Mouse (Mus musculus) midbrain, embryonic 12.5 days (tissue): ENCODE results near the gene Ckmt1. TPM values are rescaled to one million over a fixed set of nuclear protein-coding genes. Genes with fewer than 3 reads are reported as not detected.

Experiments
- ATAC-seq: fragments of 200-750 bp; cut with Nextera tagmentation; 2 replicates; pipeline ENCODE4 v1.8.0; 2017; ENCODE audit warnings: low read depth, moderate TSS enrichment, moderate library complexity; ENCODE audit not compliant: low FRiP score
- H3K27ac ChIP-seq: fragments of 300-500 bp; sonication (generic); replicated peaks from 2 replicates; pipeline ENCODE4 v1.5.1; 2016; ENCODE audit warnings: mild to moderate bottlenecking
- H3K27me3 ChIP-seq: fragments of 300-500 bp; sonication (generic); 2 replicates; pipeline ENCODE4 v1.6.1; 2016; ENCODE audit warnings: mild to moderate bottlenecking
- H3K36me3 ChIP-seq: fragments of 300-500 bp; sonication (generic); 2 replicates; pipeline ENCODE4 v1.6.1; 2016
- H3K4me1 ChIP-seq: fragments of 300-500 bp; sonication (generic); 2 replicates; pipeline ENCODE4 v1.6.1; 2016
- H3K4me2 ChIP-seq: fragments of 300-500 bp; sonication (generic); replicated peaks from 2 replicates; pipeline ENCODE4 v1.6.1; 2016; ENCODE audit warnings: mild to moderate bottlenecking, moderate library complexity
- H3K4me3 ChIP-seq: fragments of 300-500 bp; sonication (generic); 2 replicates; pipeline ENCODE4 v1.5.1; 2016; ENCODE audit warnings: mild to moderate bottlenecking
- H3K9ac ChIP-seq: fragments of 300-500 bp; sonication (generic); replicated peaks from 2 replicates; pipeline ENCODE4 v1.6.1; 2016; ENCODE audit warnings: mild to moderate bottlenecking, moderate library complexity
- H3K9me3 ChIP-seq: fragments of 300-500 bp; sonication (generic); 2 replicates; pipeline ENCODE4 v1.6.1; 2016; ENCODE audit warnings: mild to moderate bottlenecking
- WGBS: fragments of 180-500 bp; shearing (Covaris S2); methylation state at CpG from one replicate; pipeline ENCODE4 v1.1.7; 2016; 5-methylcytosine and 5-hydroxymethylcytosine counted together
- polyA plus RNA-seq: library from polyadenylated mRNA; unstranded; fragments of >200 nt; fragmentation: Nextera tagmentation; extraction: Ambion mirVana; gene quantifications from 2 replicates; pipeline ENCODE4 v1.2.1, GENCODE M21; 2016

The Ckmt1 gene
- 6.4 and 7.2 TPM in 2 replicates for polyA plus RNA-seq

- Histone ChIP-seq H3K27me3 (peaks cover 28% of the 10 kb centered on the region), H3K9ac (peak within 1 kb of the TSS; percentile 61), H3K4me2 (peak within 1 kb of the TSS; percentile 60), H3K9me3 (no peaks in the 10 kb centered on the region), H3K4me1 (peaks cover 18% of the 10 kb centered on the region), H3K36me3 (no peaks in the 10 kb centered on the region), H3K4me3 (peak within 1 kb of the TSS; percentile 41), H3K27ac (no peak within 1 kb of the TSS)
- WGBS = 71% methylated on average over 5 of the region's 5 CpGs
- no peak for ATAC-seq
These were observed at the start of gene Ckmt1 for GRCm38 (mm10) chr2:121357494-121357893. Ckmt1 (plus strand) TSS chr2:121357714.

- ATAC-seq = no peak
- no peak overlapping the region for H3K4me3 ChIP-seq
- H3K4me2 ChIP-seq = no peak overlapping the region
- H3K27ac ChIP-seq = no peak overlapping the region
- no peaks in the 10 kb centered on the region for H3K27me3 ChIP-seq
- H3K9ac ChIP-seq = no peak overlapping the region
- peaks cover 49% of the 10 kb centered on the region for H3K36me3 ChIP-seq
- 40% methylated on average over 5 of the region's 5 CpGs for WGBS
- H3K4me1 ChIP-seq = no peaks in the 10 kb centered on the region
- H3K9me3 ChIP-seq = no peaks in the 10 kb centered on the region
These were observed 48.5 kb upstream of the Ckmt1 start for GRCm38 (mm10) chr2:121308997-121309416.

GRCm38 (mm10) chr2:121316278-121316677 is 41.2 kb upstream of the Ckmt1 start:
- H3K9me3 ChIP-seq = no peaks in the 10 kb centered on the region
- ATAC-seq = no peak
- WGBS = 82% methylated on average over 8 of the region's 8 CpGs

GRCm38 (mm10) chr2:121323041-121323440 is 34.5 kb upstream of the Ckmt1 start:
- H3K4me1 ChIP-seq = no peaks in the 10 kb centered on the region
- H3K36me3 ChIP-seq = peaks cover 21% of the 10 kb centered on the region
- 91% methylated on average over 10 of the region's 10 CpGs for WGBS
- no peak overlapping the region for H3K4me2 ChIP-seq
- H3K4me3 ChIP-seq = no peak overlapping the region
- ATAC-seq = no peak
- no peaks in the 10 kb centered on the region for H3K9me3 ChIP-seq
- no peak overlapping the region for H3K9ac ChIP-seq
- no peak overlapping the region for H3K27ac ChIP-seq
- no peaks in the 10 kb centered on the region for H3K27me3 ChIP-seq

More at GRCm38 (mm10) chr2:121316278-121316677, 41.2 kb upstream of the Ckmt1 start:
- no peak overlapping the region for H3K4me2 ChIP-seq
- peaks cover 15% of the 10 kb centered on the region for H3K36me3 ChIP-seq
- H3K4me1 ChIP-seq = no peaks in the 10 kb centered on the region
- no peaks in the 10 kb centered on the region for H3K27me3 ChIP-seq
- no peak overlapping the region for H3K9ac ChIP-seq
- no peak overlapping the region for H3K4me3 ChIP-seq
- no peak overlapping the region for H3K27ac ChIP-seq

DNA sequence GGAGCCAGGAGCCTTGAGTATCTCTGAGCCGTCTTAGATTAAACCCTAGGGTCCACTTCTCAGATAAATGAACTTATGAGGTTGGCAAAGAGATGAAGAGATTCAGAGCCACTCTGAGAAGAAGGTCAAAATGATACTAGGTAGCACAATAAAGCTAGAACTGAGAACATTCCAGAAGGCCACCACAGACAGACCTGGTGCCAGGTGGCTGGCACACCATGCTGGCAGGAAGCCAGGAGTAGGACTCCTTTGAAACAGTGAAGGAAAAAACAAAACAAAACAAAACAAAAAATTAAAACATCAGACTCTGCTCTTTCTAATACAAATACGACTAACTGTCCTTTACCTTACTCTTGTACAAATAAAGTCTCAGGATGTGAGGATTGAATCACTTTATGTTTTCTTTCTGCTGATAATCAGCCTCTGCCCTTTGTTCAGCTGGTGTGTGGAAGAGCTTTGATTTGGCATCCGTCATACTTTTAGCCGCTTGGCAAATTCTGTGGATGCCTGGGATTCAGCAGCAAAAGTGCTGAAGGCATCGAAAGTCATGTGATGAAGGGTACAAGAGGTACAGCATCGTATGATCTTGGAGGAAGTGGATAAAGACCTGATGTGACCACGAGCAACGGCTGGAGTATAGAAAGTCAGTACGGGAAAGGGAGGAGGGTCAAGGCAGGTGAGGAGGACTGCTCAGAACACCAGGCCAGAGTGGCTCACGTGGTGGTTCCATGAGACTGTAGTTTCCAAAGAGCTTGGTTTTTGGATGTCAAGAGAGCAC is 33.6 kb upstream of the Ckmt1 start:
- WGBS = 91% methylated on average over 10 of the region's 10 CpGs
- no peak overlapping the region for H3K9ac ChIP-seq
- no peak overlapping the region for H3K27ac ChIP-seq
- H3K9me3 ChIP-seq = no peaks in the 10 kb centered on the region
- H3K36me3 ChIP-seq = peaks cover 21% of the 10 kb centered on the region
- no peaks in the 10 kb centered on the region for H3K27me3 ChIP-seq
- no peak overlapping the region for H3K4me3 ChIP-seq
- no peak for ATAC-seq
- H3K4me1 ChIP-seq = no peaks in the 10 kb centered on the region
- no peak overlapping the region for H3K4me2 ChIP-seq

GRCm38 (mm10) chr2:121329492-121329891 is 28.0 kb upstream of the Ckmt1 start:
- Histone ChIP-seq H3K4me1 (no peaks in the 10 kb centered on the region), H3K27me3 (no peaks in the 10 kb centered on the region), H3K27ac (no peak overlapping the region), H3K9ac (no peak overlapping the region), H3K9me3 (no peaks in the 10 kb centered on the region), H3K4me3 (no peak overlapping the region), H3K4me2 (no peak overlapping the region), H3K36me3 (peaks cover 27% of the 10 kb centered on the region)
- no peak for ATAC-seq
- WGBS = 87% methylated on average over 2 of the region's 2 CpGs

- Histone ChIP-seq H3K27ac (no peak overlapping the region), H3K9me3 (no peaks in the 10 kb centered on the region), H3K36me3 (peaks cover 22% of the 10 kb centered on the region), H3K9ac (no peak overlapping the region), H3K27me3 (no peaks in the 10 kb centered on the region), H3K4me3 (no peak overlapping the region), H3K4me2 (no peak overlapping the region), H3K4me1 (no peaks in the 10 kb centered on the region)
- no peak for ATAC-seq
These were observed 18.5 kb upstream of the Ckmt1 start for GRCm38 (mm10) chr2:121339057-121339456.

- WGBS = 79% methylated on average over 8 of the region's 8 CpGs
- peaks cover 10% of the 10 kb centered on the region for H3K27me3 ChIP-seq
- H3K4me1 ChIP-seq = peaks cover 9% of the 10 kb centered on the region
- no peaks in the 10 kb centered on the region for H3K36me3 ChIP-seq
- no peaks in the 10 kb centered on the region for H3K9me3 ChIP-seq
- no peak for ATAC-seq
- no peak overlapping the region for H3K9ac ChIP-seq
- no peak overlapping the region for H3K4me2 ChIP-seq
- H3K27ac ChIP-seq = no peak overlapping the region
- H3K4me3 ChIP-seq = no peak overlapping the region
These were observed 4.4 kb upstream of the Ckmt1 start for GRCm38 (mm10) chr2:121353156-121353555.

DNA sequence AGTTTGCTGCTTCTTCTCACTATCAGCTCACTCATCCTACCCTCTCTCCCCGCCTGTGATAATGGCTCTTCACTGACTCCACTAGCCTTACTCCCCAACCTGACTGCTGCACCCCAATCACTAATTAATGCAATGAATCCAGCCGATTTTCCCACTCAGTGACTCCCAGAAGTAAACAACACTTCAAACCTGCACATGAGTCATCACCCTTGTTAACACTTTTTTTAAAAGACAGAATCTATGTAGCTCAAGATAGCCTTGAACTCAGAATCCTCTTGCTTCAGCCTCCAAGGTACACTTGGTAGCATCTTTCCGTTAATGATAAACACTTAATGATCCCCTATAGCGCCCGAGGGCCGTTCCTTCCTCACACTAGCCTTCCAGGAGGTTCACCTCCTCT is 3.1 kb upstream of the Ckmt1 start:
- H3K4me1 ChIP-seq = peaks cover 18% of the 10 kb centered on the region
- H3K27ac ChIP-seq = peak overlapping the region; percentile 81
- no peaks in the 10 kb centered on the region for H3K36me3 ChIP-seq
- ATAC-seq = no peak
- H3K4me3 ChIP-seq = peak overlapping the region; percentile 82
- peaks cover 23% of the 10 kb centered on the region for H3K27me3 ChIP-seq
- 5% methylated on average over 6 of the region's 6 CpGs for WGBS
- H3K9ac ChIP-seq = peak overlapping the region; percentile 82
- peak overlapping the region; percentile 73 for H3K4me2 ChIP-seq
- no peaks in the 10 kb centered on the region for H3K9me3 ChIP-seq

DNA sequence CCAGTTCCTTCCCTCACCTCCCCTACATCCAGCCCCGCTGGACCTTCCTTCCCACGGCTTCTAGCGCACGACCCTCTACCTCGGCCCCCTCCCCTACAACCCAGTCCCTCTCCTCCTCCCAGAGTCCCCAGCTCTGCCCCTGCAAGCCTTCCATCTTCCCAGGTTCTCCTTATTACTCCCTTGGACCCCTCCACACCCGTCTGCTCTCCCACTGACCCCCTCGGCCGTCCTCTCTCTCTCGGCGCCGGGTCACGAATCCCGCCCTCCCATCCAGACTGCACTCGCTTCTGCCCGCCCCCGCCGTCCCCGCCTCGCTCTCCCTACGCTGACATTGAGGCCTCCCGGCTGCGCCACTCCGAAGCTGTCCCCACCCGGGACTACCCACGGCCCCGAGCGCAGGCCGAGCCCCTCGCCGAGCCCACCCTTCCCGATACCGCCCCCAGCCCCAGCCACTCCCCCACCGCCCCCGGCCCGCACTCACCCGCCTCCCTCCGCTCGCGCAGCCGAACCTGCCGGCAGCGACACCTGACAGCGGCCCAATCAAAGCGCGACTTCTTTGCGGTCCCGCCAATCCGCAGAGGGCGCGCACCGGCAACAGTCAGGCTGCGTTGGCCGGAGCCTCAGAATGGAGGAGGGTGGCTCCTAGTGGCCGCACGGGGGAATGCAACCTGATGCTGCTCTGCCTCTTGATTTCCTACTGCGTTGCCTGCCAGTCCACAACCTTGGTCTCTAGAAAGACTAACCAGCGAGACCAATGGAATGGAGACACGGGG is 2.5 kb upstream of the Ckmt1 start, which contains the start of gene Ppip5k1:
Gene Ppip5k1 (minus strand): TSS at position 577 of the 773 bp plus-strand sequence.
- Histone ChIP-seq H3K27me3 (peaks cover 28% of the 10 kb centered on the region), H3K27ac (peak within 1 kb of the TSS; percentile 81), H3K4me2 (peak within 1 kb of the TSS; percentile 73), H3K4me3 (peak within 1 kb of the TSS; percentile 82), H3K36me3 (no peaks in the 10 kb centered on the region), H3K4me1 (peaks cover 18% of the 10 kb centered on the region), H3K9me3 (no peaks in the 10 kb centered on the region), H3K9ac (peak within 1 kb of the TSS; percentile 82)
- WGBS = under 1% methylated on average over 58 of the region's 58 CpGs
- ATAC-seq = peak; percentile 97

- H3K9ac ChIP-seq = no peak overlapping the region
- WGBS = 3% methylated on average over 4 of the region's 4 CpGs
- no peak overlapping the region for H3K27ac ChIP-seq
- H3K4me1 ChIP-seq = peaks cover 18% of the 10 kb centered on the region
- H3K4me2 ChIP-seq = peak overlapping the region; percentile 60
- H3K27me3 ChIP-seq = peaks cover 28% of the 10 kb centered on the region
- H3K9me3 ChIP-seq = no peaks in the 10 kb centered on the region
- H3K4me3 ChIP-seq = peak overlapping the region; percentile 41; the same call in 1 of the 2 replicates
- no peaks in the 10 kb centered on the region for H3K36me3 ChIP-seq
- ATAC-seq = no peak
These were observed 447 bp downstream of the Ckmt1 start for GRCm38 (mm10) chr2:121357961-121358360.

DNA sequence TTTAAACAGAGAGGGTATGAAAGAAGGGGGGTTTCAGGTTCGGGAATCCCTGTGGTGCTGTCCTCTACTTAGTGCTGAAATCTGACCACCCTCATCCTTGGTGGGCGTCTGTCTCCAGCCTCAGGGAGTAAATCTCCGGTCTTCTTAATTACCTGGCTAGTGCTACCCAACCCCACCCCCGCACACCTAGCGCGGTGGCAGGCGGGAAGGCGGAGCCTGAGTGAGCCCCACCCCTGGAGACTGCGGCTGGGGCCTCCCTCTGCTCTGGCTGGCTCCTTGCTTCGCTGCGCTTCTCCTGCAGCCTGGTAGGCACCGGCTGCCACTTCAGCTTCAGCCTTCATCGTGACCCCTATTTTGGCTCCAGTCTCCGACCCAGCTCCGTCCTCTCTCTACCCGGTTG is 867 bp downstream of the Ckmt1 start:
- Histone ChIP-seq H3K9ac (peak overlapping the region; percentile 61), H3K4me2 (peak overlapping the region; percentile 60), H3K9me3 (no peaks in the 10 kb centered on the region), H3K36me3 (no peaks in the 10 kb centered on the region), H3K4me3 (peak overlapping the region; percentile 41), H3K4me1 (peaks cover 18% of the 10 kb centered on the region), H3K27ac (no peak overlapping the region), H3K27me3 (peaks cover 28% of the 10 kb centered on the region)
- WGBS = 1% methylated on average over 16 of the region's 16 CpGs
- ATAC-seq = no peak
